Mouse (Mus musculus) hindbrain, postnatal 0 days (tissue): ENCODE data around the gene Rsrp1. TPM values are rescaled to one million over a fixed set of nuclear protein-coding genes. Genes with fewer than 3 reads are reported as not detected.

Experiments used
- ATAC-seq: fragments of 200-750 bp; cut with Nextera tagmentation; 2 replicates; pipeline ENCODE4 v1.8.0; 2017; ENCODE audit warnings: mild to moderate bottlenecking, moderate TSS enrichment, moderate library complexity
- DNase-seq: peaks from one replicate; pipeline ENCODE4 v3.0.0-alpha.2; 2015; ENCODE audit warnings: low spot score
- H3K27ac ChIP-seq: fragments of 300-500 bp; sonication (generic); 2 replicates; pipeline ENCODE4 v1.5.1; 2014; ENCODE audit warnings: mild to moderate bottlenecking
- H3K27me3 ChIP-seq: fragments of 300-500 bp; sonication (generic); 2 replicates; pipeline ENCODE4 v1.6.1; 2014; ENCODE audit warnings: low read length, mixed read lengths; ENCODE audit not compliant: insufficient read depth
- H3K36me3 ChIP-seq: fragments of 300-500 bp; sonication (generic); 2 replicates; pipeline ENCODE4 v1.6.1; 2014; ENCODE audit warnings: low read length, mixed read lengths; ENCODE audit not compliant: insufficient read depth
- H3K4me1 ChIP-seq: fragments of 300-500 bp; sonication (generic); 2 replicates; pipeline ENCODE4 v1.6.1; 2014; ENCODE audit warnings: antibody characterized with exemption, low read length, mixed read lengths; ENCODE audit not compliant: insufficient read depth
- H3K4me2 ChIP-seq: fragments of 300-500 bp; sonication (generic); 2 replicates; pipeline ENCODE4 v1.6.1; 2014; ENCODE audit warnings: low read depth, mild to moderate bottlenecking, low read length, moderate library complexity, mixed read lengths
- H3K4me3 ChIP-seq: fragments of 300-500 bp; sonication (generic); 2 replicates; pipeline ENCODE4 v1.5.1; 2014; ENCODE audit warnings: low read length
- H3K9ac ChIP-seq: fragments of 300-500 bp; sonication (generic); replicated peaks from 2 replicates; pipeline ENCODE4 v1.6.1; 2014; ENCODE audit warnings: mild to moderate bottlenecking, low read length, moderate library complexity, mixed read lengths
- H3K9me3 ChIP-seq: fragments of 300-500 bp; sonication (generic); 2 replicates; pipeline ENCODE4 v1.6.1; 2016; ENCODE audit warnings: low read length, mixed read lengths
- CTCF ChIP-seq: IDR thresholded peaks from 2 replicates; pipeline ENCODE4 v1.5.1; 2016; ENCODE audit warnings: antibody characterized with exemption, control low read depth, low read depth
- WGBS: fragments of 180-500 bp; shearing (Covaris S2); extraction: QIAGEN DNeasy Blood & Tissue Kit; methylation state at CpG from one replicate; pipeline ENCODE4 v1.1.7; 2014; 5-methylcytosine and 5-hydroxymethylcytosine counted together
- polyA plus RNA-seq: library from polyadenylated mRNA; unstranded; fragments of >200 nt; fragmentation: Nextera tagmentation; extraction: Ambion mirVana; gene quantifications from 2 replicates; pipeline ENCODE4 v1.2.1, GENCODE M21; 2015
- total RNA-seq: library from RNA; depleted of rRNA; stranded (reverse); fragments of >200 nt; gene quantifications from 2 replicates; pipeline ENCODE4 v1.2.3, GENCODE M21; 2014

The Rsrp1 gene
- total and polyA plus RNA-seq, 2 experiments from 2014 or later = 112 to 256 TPM

- TF ChIP-seq CTCF = no peak
- H3K4me2 ChIP-seq = no peak overlapping the region
- no peak overlapping the region for H3K4me3 ChIP-seq
- no peak for ATAC-seq
- H3K9me3 ChIP-seq = no peaks in the 10 kb centered on the region
- WGBS = 52% methylated on average over 9 of the region's 9 CpGs
- no peaks in the 10 kb centered on the region for H3K4me1 ChIP-seq
- no peak overlapping the region for H3K9ac ChIP-seq
- DNase-seq = no peak
- H3K36me3 ChIP-seq = peaks cover 12% of the 10 kb centered on the region
- H3K27me3 ChIP-seq = 0 out of 2 replicates have a peak, but pooled peaks cover 1% of the 10 kb centered on the region
- H3K27ac ChIP-seq = no peak overlapping the region
Observed at GRCm38 (mm10) chr4:134939900-134940299, 16.5 kb downstream of the Rsrp1 start.

GRCm38 (mm10) chr4:134943758-134944538 lies 20.6 kb downstream of the Rsrp1 start:
- no peak overlapping the region for H3K4me3 ChIP-seq
- no peaks in the 10 kb centered on the region for H3K9me3 ChIP-seq
- no peak overlapping the region for H3K4me2 ChIP-seq
- DNase-seq (peak; percentile 64), ATAC-seq (peak; percentile 58; the same call in 1 of the 2 replicates)
- 0 out of 2 replicates have a peak, but pooled peaks cover 4% of the 10 kb centered on the region for H3K27me3 ChIP-seq
- no peak overlapping the region for H3K9ac ChIP-seq
- no peak overlapping the region for H3K27ac ChIP-seq
- no peak for TF ChIP-seq CTCF
- no peaks in the 10 kb centered on the region for H3K4me1 ChIP-seq
- H3K36me3 ChIP-seq = no peaks in the 10 kb centered on the region
- WGBS = 32% methylated on average over 27 of the region's 27 CpGs

- H3K4me3 ChIP-seq = peak overlapping the region; percentile 16
- ATAC-seq = no peak
Observed at GRCm38 (mm10) chr4:134946024-134946744, 22.8 kb downstream of the Rsrp1 start.

GRCm38 (mm10) chr4:134950518-134951091 lies 27.2 kb downstream of the Rsrp1 start:
- peak; percentile 59 for TF ChIP-seq CTCF
- ATAC-seq = peak; percentile 87
- Histone ChIP-seq H3K4me3 (no peak overlapping the region), H3K4me2 (no peak overlapping the region), H3K36me3 (no peaks in the 10 kb centered on the region), H3K9me3 (no peaks in the 10 kb centered on the region), H3K9ac (no peak overlapping the region), H3K27ac (no peak overlapping the region), H3K4me1 (no peaks in the 10 kb centered on the region), H3K27me3 (no peaks in the 10 kb centered on the region)
- peak; percentile 77 for DNase-seq
- WGBS = 15% methylated on average over 11 of the region's 11 CpGs

More at GRCm38 (mm10) chr4:134946024-134946744, 22.8 kb downstream of the Rsrp1 start:
- no peaks in the 10 kb centered on the region for H3K36me3 ChIP-seq
- WGBS = 11% methylated on average over 17 of the region's 17 CpGs
- no peak overlapping the region for H3K9ac ChIP-seq
- H3K4me1 ChIP-seq = no peaks in the 10 kb centered on the region
- TF ChIP-seq CTCF = peak; percentile 97
- peak; percentile 87 for DNase-seq
- H3K27ac ChIP-seq = no peak overlapping the region
- peak overlapping the region; percentile 54 for H3K4me2 ChIP-seq
- H3K27me3 ChIP-seq = 0 out of 2 replicates have a peak, but pooled peaks cover 4% of the 10 kb centered on the region
- no peaks in the 10 kb centered on the region for H3K9me3 ChIP-seq

GRCm38 (mm10) chr4:134954461-134954860 lies 31.1 kb downstream of the Rsrp1 start:
- Histone ChIP-seq H3K4me1 (no peaks in the 10 kb centered on the region), H3K9ac (no peak overlapping the region), H3K4me3 (no peak overlapping the region), H3K27ac (no peak overlapping the region), H3K4me2 (no peak overlapping the region), H3K9me3 (no peaks in the 10 kb centered on the region), H3K36me3 (no peaks in the 10 kb centered on the region), H3K27me3 (0 out of 2 replicates have a peak, but pooled peaks cover 4% of the 10 kb centered on the region)
- peak; percentile 40 for DNase-seq
- TF ChIP-seq CTCF = no peak
- ATAC-seq = 0 out of 2 replicates have a peak, but pooled peaks have one; percentile 31
- WGBS = 15% methylated on average over 15 of the region's 15 CpGs

GRCm38 (mm10) chr4:134955196-134955595 lies 31.8 kb downstream of the Rsrp1 start:
- H3K36me3 ChIP-seq = no peaks in the 10 kb centered on the region
- no peak overlapping the region for H3K4me2 ChIP-seq
- no peak overlapping the region for H3K9ac ChIP-seq
- 0 out of 2 replicates have a peak, but pooled peaks cover 4% of the 10 kb centered on the region for H3K27me3 ChIP-seq
- DNase-seq (no peak), ATAC-seq (no peak)
- no peaks in the 10 kb centered on the region for H3K9me3 ChIP-seq
- no peak overlapping the region for H3K27ac ChIP-seq
- no peak for TF ChIP-seq CTCF
- H3K4me3 ChIP-seq = no peak overlapping the region
- WGBS = 73% methylated on average over 2 of the region's 2 CpGs
- H3K4me1 ChIP-seq = no peaks in the 10 kb centered on the region
